In the genomic region with DNA sequence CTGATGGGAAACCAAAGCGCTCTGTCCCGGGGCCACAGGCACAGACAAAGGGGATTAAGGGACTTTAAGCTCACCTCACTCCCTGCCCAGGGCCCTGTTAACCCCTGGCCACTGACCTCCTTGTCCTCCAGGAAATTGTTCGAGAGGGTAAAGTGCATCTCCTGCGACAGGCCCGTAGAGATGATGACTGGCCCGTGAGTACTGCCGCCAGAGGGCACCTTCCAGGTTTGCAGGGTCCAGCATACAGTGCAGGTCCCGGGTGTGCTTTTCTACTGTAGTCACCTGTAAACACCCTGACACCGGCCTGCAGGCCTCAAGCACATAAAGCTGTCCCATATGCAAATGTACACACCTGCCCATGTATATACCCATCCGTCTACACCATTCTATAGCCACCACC, we compare ENCODE assay signal across 10 mouse cellular contexts. TPM values are rescaled to one million over a fixed set of nuclear protein-coding genes. Genes with fewer than 3 reads are reported as not detected.
DNase-seq lines count a peak whose midpoint lies in the region; ATAC-seq and TF ChIP-seq lines count a peak whose summit lies in the region.
"Had no signal": no experiment of that assay in that cellular context is flagged by ENCODE, and none has a peak within 500 bp of the region (broad histone marks: within the 10 kb centered on the region; RNA-seq: fewer than 3 reads in every experiment).

No protein-coding gene starts in this region.

- no peak overlapping the region for H3K27ac ChIP-seq in liver, adult 2 months (replicated peaks; ENCODE audit: insufficient read depth, low read depth, low read length)
- no peak overlapping the region for H3K27ac ChIP-seq in liver, embryonic 11.5 days (ENCODE audit: low read depth, low read length)
- no peak overlapping the region for H3K27ac ChIP-seq in ES-Bruce4 (ENCODE audit: insufficient read depth, low read length)
- H3K27ac ChIP-seq: hindbrain, embryonic 10.5 days had no signal

- no peaks in the 10 kb centered on the region for H3K27me3 ChIP-seq in liver, adult 2 months (ENCODE audit: control insufficient read depth, insufficient read depth, low read length)
- H3K27me3 ChIP-seq in liver, embryonic 11.5 days (replicated peaks; ENCODE audit: control insufficient read depth, insufficient read depth, low read length), result no peaks in the 10 kb centered on the region
- H3K27me3 ChIP-seq in ES-Bruce4 (ENCODE audit: control insufficient read depth, insufficient read depth, low read length, poor library complexity, severe bottlenecking), result no peaks in the 10 kb centered on the region

- no peak overlapping the region for H3K4me3 ChIP-seq in liver, adult 2 months (ENCODE audit: insufficient read depth, low read depth, low read length)
- no peak overlapping the region for H3K4me3 ChIP-seq in liver, embryonic 11.5 days (ENCODE audit: low read depth, low read length)
- no peak overlapping the region for H3K4me3 ChIP-seq in ES-Bruce4 (ENCODE audit: low read depth, low read length)
- H3K4me3 ChIP-seq: hindbrain, embryonic 10.5 days had no signal

- 31% methylated on average over 10 of the region's 10 CpGs for WGBS in liver, adult 2 months
- WGBS in liver, embryonic 11.5 days, result 52% methylated on average over 10 of the region's 10 CpGs

- no peak for TF ChIP-seq EP300 in ES-Bruce4 (IDR thresholded peaks at IDR 0.05; ENCODE audit: insufficient read depth, low read depth, low read length)

- no peak for ATAC-seq in liver, embryonic 11.5 days (replicated peaks; ENCODE audit: low FRiP score)

- peak; percentile 22 to 35 for DNase-seq in cerebellum, postnatal 14 days
- no peak for DNase-seq in cerebellum, adult 11-12 months
- DNase-seq in liver, adult 2 months (ENCODE audit: extremely low read depth, low read depth, low spot score), result peak; percentile 80
- DNase-seq in liver, embryonic 11.5 days (ENCODE audit: low spot score), result no peak
- peak; percentile 68 to 86 for DNase-seq in kidney, postnatal 36 days
- no peak for DNase-seq in urinary bladder, postnatal 10 days (ENCODE audit: low spot score)
- no peak for DNase-seq in urinary bladder, adult 2 months (ENCODE audit: low spot score)
- DNase-seq: gastrocnemius, postnatal 10 days had no signal

- H3K4me1 ChIP-seq in liver, adult 2 months (ENCODE audit: control insufficient read depth, insufficient read depth, low read length), result peaks cover 4% of the 10 kb centered on the region
- H3K4me1 ChIP-seq in liver, embryonic 11.5 days (replicated peaks; ENCODE audit: control insufficient read depth, insufficient read depth, low read length), result 0 out of 2 replicates have a peak, but pooled peaks cover 3% of the 10 kb centered on the region
- no peaks in the 10 kb centered on the region for H3K4me1 ChIP-seq in ES-Bruce4 (ENCODE audit: control insufficient read depth, insufficient read depth, low read length)
- H3K4me1 ChIP-seq: hindbrain, embryonic 10.5 days had no signal

- no peak overlapping the region for H3K4me2 ChIP-seq in liver, embryonic 11.5 days

- H3K79me2 ChIP-seq in liver, adult 2 months (ENCODE audit: control insufficient read depth, insufficient read depth, low read length), result no peaks in the 10 kb centered on the region

- TF ChIP-seq POLR2A in liver, adult 2 months (IDR thresholded peaks at IDR 0.05; ENCODE audit: extremely low read depth, insufficient read depth, low read length), result no peak
- TF ChIP-seq POLR2A in ES-Bruce4 (IDR thresholded peaks at IDR 0.05; ENCODE audit: insufficient read depth, low read length), result no peak

- H3K9ac ChIP-seq in liver, adult 2 months (ENCODE audit: low read depth, low read length), result no peak overlapping the region
- H3K9ac ChIP-seq in liver, embryonic 11.5 days (ENCODE audit: low read depth, low read length), result no peak overlapping the region
- no peak overlapping the region for H3K9ac ChIP-seq in ES-Bruce4 (ENCODE audit: low read depth, poor library complexity, severe bottlenecking)

- no peaks in the 10 kb centered on the region for H3K9me3 ChIP-seq in liver, embryonic 11.5 days (ENCODE audit: control insufficient read depth, low read length)
- H3K9me3 ChIP-seq in ES-Bruce4 (replicated peaks; ENCODE audit: control insufficient read depth, insufficient read depth, low read length, poor library complexity, severe bottlenecking), result no peaks in the 10 kb centered on the region
- H3K9me3 ChIP-seq: hindbrain, embryonic 10.5 days had no signal

- TF ChIP-seq CTCF in liver, adult 2 months (IDR thresholded peaks at IDR 0.05; ENCODE audit: low read depth, low read length), result peak; percentile 78
- TF ChIP-seq CTCF in ES-Bruce4 (IDR thresholded peaks at IDR 0.05; ENCODE audit: low read depth, low read length), result peak; percentile 22

- H3K36me3 ChIP-seq in liver, adult 2 months (ENCODE audit: control insufficient read depth, insufficient read depth, low read length), result no peaks in the 10 kb centered on the region
- no peaks in the 10 kb centered on the region for H3K36me3 ChIP-seq in liver, embryonic 11.5 days (ENCODE audit: control insufficient read depth, insufficient read depth, low read length)
- no peaks in the 10 kb centered on the region for H3K36me3 ChIP-seq in ES-Bruce4 (ENCODE audit: control insufficient read depth, insufficient read depth, low read length, poor library complexity, severe bottlenecking)
- H3K36me3 ChIP-seq: hindbrain, embryonic 10.5 days had no signal

RNA-seq across cellular contexts. Expression of gene Ubald1, which starts 18.7 kb away (rescaled TPM):
- total RNA-seq in liver, adult 2 months (2014; rRNA removed), result 4.0 and 7.1 TPM in 2 replicates
- polyA plus RNA-seq in liver, adult 2 months (2012; rRNA removed), result 13.6 and 15.5 TPM in 2 replicates
- 26.4 and 29.9 TPM in 2 replicates for polyA plus RNA-seq in liver, embryonic 11.5 days (2014; fragmentation: Nextera tagmentation; extraction: Ambion mirVana)
- 31.1 and 32.7 TPM in 2 replicates for polyA plus RNA-seq in ES-Bruce4 (2011; ENCODE audit: insufficient read depth, insufficient read length, low read depth, missing spikeins)
- polyA plus RNA-seq in urinary bladder, adult 2 months (2012; rRNA removed), result 21.5 and 41.1 TPM in 2 replicates

RNA-seq across cellular contexts. Expression of gene Mgrn1, which starts 24.7 kb away (rescaled TPM):
- total RNA-seq in liver, adult 2 months (2014; rRNA removed), result 28.2 and 42.8 TPM in 2 replicates
- polyA plus RNA-seq in liver, adult 2 months (2012; rRNA removed), result 59.0 and 71.0 TPM in 2 replicates
- 50.5 and 52.5 TPM in 2 replicates for polyA plus RNA-seq in liver, embryonic 11.5 days (2014; fragmentation: Nextera tagmentation; extraction: Ambion mirVana)
- 46.6 and 47.8 TPM in 2 replicates for polyA plus RNA-seq in ES-Bruce4 (2011; ENCODE audit: insufficient read depth, insufficient read length, low read depth, missing spikeins)
- polyA plus RNA-seq in urinary bladder, adult 2 months (2012; rRNA removed), result 84.0 and 91.8 TPM in 2 replicates

RNA-seq across cellular contexts. Expression of gene 4930562C15Rik, which starts 26.2 kb away (rescaled TPM):
- not detected in 2 replicates for total RNA-seq in liver, adult 2 months (2014; rRNA removed)
- polyA plus RNA-seq in liver, adult 2 months (2012; rRNA removed), result not detected in 2 replicates
- polyA plus RNA-seq in liver, embryonic 11.5 days (2014; fragmentation: Nextera tagmentation; extraction: Ambion mirVana), result 0.19 and 0.33 TPM in 2 replicates
- not detected in 2 replicates for polyA plus RNA-seq in ES-Bruce4 (2011; ENCODE audit: insufficient read depth, insufficient read length, low read depth, missing spikeins)
- polyA plus RNA-seq in urinary bladder, adult 2 months (2012; rRNA removed), result 0.09 TPM in 1 of 2 replicates, not detected in the other
- total RNA-seq: gastrocnemius, postnatal 10 days had no signal

Comparison
In these comparisons a context has a peak if more than half of its experiments do, and no peak if none do; other contexts are left out.
1. DNase-seq: peak in cerebellum, postnatal 14 days (2 of 2), liver, adult 2 months (single experiment) and kidney, postnatal 36 days (2 of 2); none in cerebellum, adult 11-12 months (single experiment), liver, embryonic 11.5 days (single experiment), urinary bladder, postnatal 10 days (single experiment) and urinary bladder, adult 2 months (single experiment).